Mouse (Mus musculus): ENCODE data around the gene Taok2.

DNA sequence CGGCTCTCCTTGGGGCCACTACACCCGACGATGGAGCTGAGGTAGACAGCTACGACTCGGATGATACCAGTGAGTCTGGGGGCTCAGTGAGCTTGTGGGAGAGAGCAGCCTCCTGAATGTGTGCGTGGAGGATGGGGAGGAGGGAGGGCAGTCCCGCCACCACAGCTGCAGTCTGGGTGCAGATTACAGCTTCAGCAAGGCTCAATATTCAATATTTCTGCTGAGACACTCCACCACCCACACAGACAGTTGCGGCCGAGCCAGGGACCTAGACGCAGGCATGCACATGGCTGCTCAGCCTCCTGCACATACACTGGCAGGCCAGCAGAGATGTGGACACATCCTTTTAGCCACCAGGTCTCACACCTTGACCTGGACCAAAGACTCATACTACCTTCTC, 35.7 kb downstream of the Taok2 start:
- no peak for TF ChIP-seq MAFK (IDR thresholded peaks at IDR 0.05; ENCODE audit: insufficient read depth, low read depth, low read length)
- TF ChIP-seq CHD2 (IDR thresholded peaks at IDR 0.05; ENCODE audit: low read depth, low read length), result no peak
- TF ChIP-seq ZC3H11A (IDR thresholded peaks at IDR 0.05; ENCODE audit: borderline replicate concordance, low read depth, low read length), result no peak
- TF ChIP-seq HCFC1 (IDR thresholded peaks at IDR 0.05; ENCODE audit: borderline replicate concordance, insufficient read depth, low read length), result no peak
- TF ChIP-seq ZNF384 (IDR thresholded peaks at IDR 0.05; ENCODE audit: low read depth, low read length), result no peak

Measured in ES-E14 (cell line).